Mouse (Mus musculus) MEL (cell line): ENCODE results near the gene Gamt. TPM values are rescaled to one million over a fixed set of nuclear protein-coding genes. Genes with fewer than 3 reads are reported as not detected.

Experiments used
- DNase-seq: peaks from one replicate; pipeline ENCODE4 v3.0.0; 2011; ENCODE audit warnings: low read depth, low spot score
- H3K27ac ChIP-seq: 2 replicates; pipeline ENCODE4 v1.5.1; 2012; ENCODE audit warnings: low read depth, mild to moderate bottlenecking, control low read depth, low read length, moderate library complexity; ENCODE audit not compliant: control insufficient read depth
- H3K27me3 ChIP-seq, 2 experiments: fragments of 150-350 bp in 1 of 2; sonication (generic) in 1 of 2; 2 replicates each; pipeline ENCODE4 v1.6.1; 2012; ENCODE audit warnings: low read length in 2 of 2, mild to moderate bottlenecking in 2 of 2, improper control_type of control experiment in 1 of 2, moderate library complexity in 1 of 2; ENCODE audit not compliant: insufficient read depth in 2 of 2, control insufficient read depth in 1 of 2
- H3K36me3 ChIP-seq, 2 experiments: 2 replicates each; pipeline ENCODE4 v1.6.1; 2012 to 2014; ENCODE audit warnings: low read length in 2 of 2, improper control_type of control experiment in 1 of 2, inconsistent platforms in 1 of 2, mild to moderate bottlenecking in 1 of 2; ENCODE audit not compliant: insufficient read depth in 2 of 2, control insufficient read depth in 1 of 2
- H3K4me1 ChIP-seq, 2 experiments: fragments of 150-350 bp in 1 of 2; sonication (generic) in 1 of 2; 2 replicates each; pipeline ENCODE4 v1.6.1; 2012; ENCODE audit warnings: low read length in 2 of 2, improper control_type of control experiment in 1 of 2, mild to moderate bottlenecking in 1 of 2; ENCODE audit not compliant: insufficient read depth in 2 of 2, control insufficient read depth in 1 of 2
- H3K4me3 ChIP-seq, 2 experiments: fragments of 150-350 bp in 1 of 2; sonication (generic) in 1 of 2; 2 replicates each; pipeline ENCODE4 v1.5.1; 2012; ENCODE audit warnings: low read depth in 2 of 2, low read length in 2 of 2, mild to moderate bottlenecking in 2 of 2, moderate library complexity in 2 of 2, control low read depth in 1 of 2, improper control_type of control experiment in 1 of 2; ENCODE audit not compliant: control insufficient read depth in 1 of 2, insufficient read depth in 1 of 2
- H3K79me2 ChIP-seq: 2 replicates; pipeline ENCODE4 v1.6.1; 2012; ENCODE audit warnings: mild to moderate bottlenecking, low read length, moderate library complexity; ENCODE audit not compliant: control insufficient read depth, poor library complexity, insufficient read depth
- H3K9ac ChIP-seq: 2 replicates; pipeline ENCODE4 v1.6.1; 2012; ENCODE audit warnings: low read depth, mild to moderate bottlenecking, control low read depth, low read length, moderate library complexity; ENCODE audit not compliant: control insufficient read depth, poor library complexity, severe bottlenecking
- H3K9me3 ChIP-seq: fragments of 150-350 bp; sonication (generic); replicated peaks from 2 replicates; pipeline ENCODE4 v1.6.1; 2012; ENCODE audit warnings: mild to moderate bottlenecking, low read length, improper control_type of control experiment, moderate library complexity; ENCODE audit not compliant: insufficient read depth
- CHD1 ChIP-seq: IDR thresholded peaks from 2 replicates; pipeline ENCODE4 v1.6.1; 2012; ENCODE audit warnings: low read depth, mild to moderate bottlenecking, inconsistent platforms, low read length, improper control_type of control experiment
- CHD2 ChIP-seq: IDR thresholded peaks from 2 replicates; pipeline ENCODE4 v1.6.1; 2011; ENCODE audit warnings: low read length, improper control_type of control experiment
- E2F4 ChIP-seq: IDR thresholded peaks from 2 replicates; pipeline ENCODE4 v1.6.1; 2011; ENCODE audit warnings: low read depth, low read length, improper control_type of control experiment, borderline replicate concordance
- ETS1 ChIP-seq: IDR thresholded peaks from 2 replicates; pipeline ENCODE4 v1.6.1; 2012; ENCODE audit warnings: low read depth, mild to moderate bottlenecking, inconsistent platforms, low read length, improper control_type of control experiment, moderate library complexity
- HCFC1 ChIP-seq: IDR thresholded peaks from 2 replicates; pipeline ENCODE4 v1.6.1; 2012; ENCODE audit warnings: low read depth, mild to moderate bottlenecking, inconsistent platforms, low read length, improper control_type of control experiment, moderate library complexity
- KAT2A ChIP-seq: conservative IDR thresholded peaks from 2 replicates; pipeline ENCODE4 v1.6.1; 2012; ENCODE audit warnings: low read depth, low read length, improper control_type of control experiment, inconsistent platforms
- MAFK ChIP-seq: IDR thresholded peaks from 2 replicates; pipeline ENCODE4 v1.6.1; 2011; ENCODE audit warnings: low read depth, mild to moderate bottlenecking, low read length, improper control_type of control experiment, borderline replicate concordance
- MAX ChIP-seq: IDR thresholded peaks from 2 replicates; pipeline ENCODE4 v1.6.1; 2011; ENCODE audit warnings: low read length, improper control_type of control experiment
- MAZ ChIP-seq: IDR thresholded peaks from 2 replicates; pipeline ENCODE4 v1.6.1; 2012; ENCODE audit warnings: low read depth, mild to moderate bottlenecking, inconsistent platforms, low read length, improper control_type of control experiment
- MEF2A ChIP-seq: IDR thresholded peaks from 2 replicates; pipeline ENCODE4 v1.6.1; 2014; ENCODE audit warnings: low read depth, mild to moderate bottlenecking, inconsistent platforms, low read length, improper control_type of control experiment; ENCODE audit not compliant: poor library complexity, insufficient replicate concordance, severe bottlenecking; ENCODE audit errors: extremely low read depth
- MXI1 ChIP-seq: IDR thresholded peaks from 2 replicates; pipeline ENCODE4 v1.6.1; 2011; ENCODE audit warnings: mild to moderate bottlenecking, low read depth, low read length, improper control_type of control experiment
- MYB ChIP-seq: IDR thresholded peaks from 2 replicates; pipeline ENCODE4 v1.6.1; 2011; ENCODE audit warnings: mild to moderate bottlenecking, low read depth, low read length, improper control_type of control experiment
- POLR2AphosphoS2 ChIP-seq: IDR thresholded peaks from 2 replicates; pipeline ENCODE4 v1.6.1; 2011; ENCODE audit warnings: low read length, improper control_type of control experiment
- POLR2AphosphoS5 ChIP-seq: IDR thresholded peaks from 2 replicates; pipeline ENCODE4 v1.6.1; 2012; ENCODE audit warnings: low read depth, borderline replicate concordance, mild to moderate bottlenecking, inconsistent platforms, low read length, moderate library complexity, mixed read lengths
- RAD21 ChIP-seq: IDR thresholded peaks from 2 replicates; pipeline ENCODE4 v1.6.1; 2011; ENCODE audit warnings: mild to moderate bottlenecking, low read depth, low read length, improper control_type of control experiment
- RCOR1 ChIP-seq: IDR thresholded peaks from 2 replicates; pipeline ENCODE4 v1.6.1; 2012; ENCODE audit warnings: low read depth, mild to moderate bottlenecking, inconsistent platforms, low read length, improper control_type of control experiment
- SIN3A ChIP-seq: IDR thresholded peaks from 2 replicates; pipeline ENCODE4 v1.6.1; 2012; ENCODE audit warnings: low read length, improper control_type of control experiment, inconsistent platforms
- TBP ChIP-seq: IDR thresholded peaks from 2 replicates; pipeline ENCODE4 v1.8.0; 2011; ENCODE audit warnings: low read depth, low read length, improper control_type of control experiment
- TCF12 ChIP-seq: IDR thresholded peaks from 2 replicates; pipeline ENCODE4 v1.6.1; 2014; ENCODE audit warnings: low read depth, mild to moderate bottlenecking, inconsistent platforms, low read length, improper control_type of control experiment, moderate library complexity
- USF2 ChIP-seq, 2 experiments: IDR thresholded peaks; 2 replicates each; pipeline ENCODE4 v1.6.1; 2011 to 2012; ENCODE audit warnings: improper control_type of control experiment in 2 of 2, low read length in 2 of 2, borderline replicate concordance in 1 of 2, inconsistent platforms in 1 of 2, low read depth in 1 of 2, mild to moderate bottlenecking in 1 of 2; ENCODE audit not compliant: insufficient read depth in 1 of 2
- ZMIZ1 ChIP-seq: IDR thresholded peaks from 2 replicates; pipeline ENCODE4 v1.6.1; 2012; ENCODE audit warnings: low read depth, mild to moderate bottlenecking, inconsistent platforms, low read length, improper control_type of control experiment, moderate library complexity
- ZNF384 ChIP-seq: IDR thresholded peaks from 2 replicates; pipeline ENCODE4 v1.6.1; 2012; ENCODE audit warnings: low read depth, mild to moderate bottlenecking, inconsistent platforms, low read length, improper control_type of control experiment
- polyA plus RNA-seq, 2 experiments: library from polyadenylated mRNA; stranded (reverse) in 1 of 2; unstranded in 1 of 2; fragments of >175 nt in 1 of 2; fragments of >200 nt in 1 of 2; gene quantifications; 2 replicates each; pipeline versions ENCODE4 v1.2.1 to v1.2.4; 2012; ENCODE audit warnings: low replicate concordance in 2 of 2, low read depth in 1 of 2; ENCODE audit not compliant: insufficient read length in 2 of 2, insufficient read depth in 1 of 2, missing spikeins in 1 of 2
- total RNA-seq: library from RNA; depleted of rRNA; stranded (reverse); fragments of 300-350 nt; gene quantifications from 2 replicates; pipeline ENCODE4 v1.2.3, GENCODE M21; 2012

Gamt gene
- total and polyA plus RNA-seq, 3 experiments = 6.0 to 8.4 TPM; not detected in 1

- TF ChIP-seq ZMIZ1 = 0 out of 2 replicates have a peak, but pooled peaks have one; percentile 9
- no peak for TF ChIP-seq POLR2AphosphoS2
- TF ChIP-seq RCOR1 = no peak
- Histone ChIP-seq H3K9me3 (no peaks in the 10 kb centered on the region), H3K27me3 (no peaks in the 10 kb centered on the region), H3K9ac (no peak overlapping the region; the same call in 1 of the 2 replicates), H3K36me3 (peaks cover 0 to 9% of the 10 kb centered on the region in 2 experiments), H3K27ac (no peak overlapping the region), H3K4me3 (no peak overlapping the region), H3K4me1 (peaks cover 0 to 19% of the 10 kb centered on the region in 2 experiments; a peak in 3 of 4 replicates), H3K79me2 (peaks cover 8% of the 10 kb centered on the region)
- DNase-seq = no peak
Observed at GRCm38 (mm10) chr10:80227877-80228775, 32.7 kb downstream of the Gamt start.

GRCm38 (mm10) chr10:80227166-80227539, 33.7 kb downstream of the Gamt start:
- no peaks in the 10 kb centered on the region for H3K9me3 ChIP-seq

GRCm38 (mm10) chr10:80226416-80227165, 34.2 kb downstream of the Gamt start, which contains the start of gene Mum1:
Mum1 (plus strand) TSS chr10:80226434.
- peaks cover 0 to 9% of the 10 kb centered on the region in 2 experiments; a peak in 3 of 4 replicates for H3K36me3 ChIP-seq
- H3K27me3 ChIP-seq = no peaks in the 10 kb centered on the region
- peaks cover 8% of the 10 kb centered on the region for H3K79me2 ChIP-seq
- H3K27ac ChIP-seq = peak within 1 kb of the TSS; percentile 63
- H3K4me3 ChIP-seq = peak within 1 kb of the TSS; percentile 74 to 99
- no peaks in the 10 kb centered on the region for H3K9me3 ChIP-seq
- peak within 1 kb of the TSS; percentile 85 for H3K9ac ChIP-seq
- peak; percentile 99 for DNase-seq
- peaks cover 0 to 19% of the 10 kb centered on the region in 2 experiments; a peak in 3 of 4 replicates for H3K4me1 ChIP-seq
- no peak for TF ChIP-seq TBP
- 0 out of 2 replicates have a peak, but pooled peaks have one; percentile 31 for TF ChIP-seq MAZ
- no peak; the same call in 1 of the 2 replicates for TF ChIP-seq CHD1
- TF ChIP-seq POLR2AphosphoS5 = no peak
- TF ChIP-seq MAFK = no peak
- TF ChIP-seq MAX = no peak; the same call in 1 of the 2 replicates
- no peak for TF ChIP-seq RAD21
- TF ChIP-seq ETS1 = peak; percentile 48; the same call in 1 of the 2 replicates
- TF ChIP-seq MXI1 = peak; percentile 19; the same call in 1 of the 2 replicates
- no peak for TF ChIP-seq CHD2
- 0 out of 2 replicates have a peak, but pooled peaks have one; percentile 18 for TF ChIP-seq MYB
- TF ChIP-seq MEF2A = no peak
- TF ChIP-seq ZNF384 = no peak
- TF ChIP-seq USF2 (IDR thresholded peaks at IDR 0.05; ENCODE audit: borderline replicate concordance in 1 of 2, insufficient read depth in 1 of 2, low read depth in 1 of 2, low read length in 2 of 2) = no peak
- TF ChIP-seq HCFC1 = peak; percentile 74
- TF ChIP-seq SIN3A = peak; percentile 72
- no peak for TF ChIP-seq TCF12

More at GRCm38 (mm10) chr10:80227166-80227539, 33.7 kb downstream of the Gamt start:
- Histone ChIP-seq H3K4me1 (peaks cover 0 to 19% of the 10 kb centered on the region in 2 experiments; a peak in 3 of 4 replicates), H3K36me3 (peaks cover 0 to 9% of the 10 kb centered on the region in 2 experiments; a peak in 3 of 4 replicates)
- DNase-seq = no peak
- TF ChIP-seq RAD21 (no peak), KAT2A (no peak), E2F4 (peak; percentile 17; the same call in 1 of the 2 replicates), TCF12 (no peak)
- TF ChIP-seq, all 39 proteins: peak for 1
- peak overlapping the region; percentile 74 to 99 for H3K4me3 ChIP-seq
- H3K27me3 ChIP-seq = no peaks in the 10 kb centered on the region
- peak overlapping the region; percentile 85 for H3K9ac ChIP-seq
- H3K79me2 ChIP-seq = peaks cover 8% of the 10 kb centered on the region
- peak overlapping the region; percentile 63 for H3K27ac ChIP-seq
